Mouse (Mus musculus): ENCODE results near the gene Katnal1. TPM values are rescaled to one million over a fixed set of nuclear protein-coding genes. Genes with fewer than 3 reads are reported as not detected.

Katnal1 gene
- total RNA-seq, 1 experiment from 2014 or later: 7.4 TPM

Other genes starting within 250 kb of the Katnal1 start
- 6.7 and 7.4 TPM in 2 replicates for gene Gm42791, start 65.8 kb upstream of the Katnal1 start, total RNA-seq (2021)